Mouse (Mus musculus) G1E (cell line): ENCODE measurements around the gene Lrrk2. TPM values are rescaled to one million over a fixed set of nuclear protein-coding genes. Genes with fewer than 3 reads are reported as not detected.

ENCODE experiments used
- ATAC-seq: 2 replicates; pipeline ENCODE4 v1.8.0; 2016; ENCODE audit warnings: mild to moderate bottlenecking; ENCODE audit not compliant: insufficient number of reproducible peaks, poor library complexity, low FRiP score, severe bottlenecking; ENCODE audit errors: extremely low read depth
- DNase-seq: peaks from one replicate; pipeline ENCODE4 v3.0.0; 2012; ENCODE audit warnings: low spot score
- H3K27me3 ChIP-seq: 2 replicates; pipeline ENCODE4 v1.6.1; 2012; ENCODE audit warnings: mild to moderate bottlenecking, low read length, inconsistent platforms; ENCODE audit not compliant: insufficient read depth
- H3K36me3 ChIP-seq: replicated peaks from 2 replicates; pipeline ENCODE3; 2012; ENCODE audit warnings: mild to moderate bottlenecking, inconsistent platforms
- H3K4me1 ChIP-seq: 2 replicates; pipeline ENCODE4 v1.6.1; 2012; ENCODE audit warnings: low read depth, low read length, inconsistent platforms, mixed read lengths; ENCODE audit not compliant: insufficient read depth
- H3K4me3 ChIP-seq: 2 replicates; pipeline ENCODE4 v1.5.1; 2012; ENCODE audit warnings: low read depth, mild to moderate bottlenecking, inconsistent platforms, low read length, moderate library complexity, mixed read lengths
- H3K9me3 ChIP-seq: replicated peaks from 2 replicates; pipeline ENCODE4 v1.6.1; 2012; ENCODE audit warnings: inconsistent platforms
- CTCF ChIP-seq: IDR thresholded peaks from 2 replicates; pipeline ENCODE4 v1.5.1; 2012; ENCODE audit warnings: low read depth, low read length, inconsistent platforms, mixed read lengths
- GATA1 ChIP-seq: IDR thresholded peaks from 2 replicates; pipeline ENCODE4 v1.6.1; 2012; ENCODE audit warnings: borderline replicate concordance, low read length, inconsistent platforms, mixed read lengths
- GATA2 ChIP-seq: IDR thresholded peaks from 2 replicates; pipeline ENCODE4 v1.6.1; 2012; ENCODE audit warnings: low read depth, low read length, inconsistent platforms, borderline replicate concordance
- POLR2AphosphoS5 ChIP-seq: IDR thresholded peaks from 2 replicates; pipeline ENCODE4 v1.6.1; 2012; ENCODE audit warnings: low read depth, low read length, inconsistent platforms; ENCODE audit not compliant: insufficient replicate concordance
- TAL1 ChIP-seq: conservative IDR thresholded peaks from 2 replicates; pipeline ENCODE4 v1.6.1; 2012; ENCODE audit warnings: low read depth, low read length, inconsistent platforms, mixed read lengths
- polyA plus RNA-seq: library from polyadenylated mRNA; stranded (reverse); fragments of >175 nt; gene quantifications from 2 replicates; pipeline ENCODE4 v1.2.3, GENCODE M21; 2012
- total RNA-seq, 2 experiments: library from RNA; stranded (forward) in 1 of 2; stranded (reverse) in 1 of 2; fragments of 200-1000 nt in 1 of 2; fragments of >200 nt in 1 of 2; fragmentation: Nextera tagmentation in 1 of 2; gene quantifications; 2 replicates each; pipeline ENCODE4 v1.2.3; 2014 to 2017

The Lrrk2 gene
- total and polyA plus RNA-seq, 3 experiments, result 0.16 TPM; not detected in 2

- ATAC-seq (no peak), DNase-seq (no peak)
- no peak overlapping the region for H3K4me3 ChIP-seq
- no peaks in the 10 kb centered on the region for H3K27me3 ChIP-seq
- H3K4me1 ChIP-seq, result no peaks in the 10 kb centered on the region
- no peaks in the 10 kb centered on the region for H3K36me3 ChIP-seq
- H3K9me3 ChIP-seq, result peaks cover 26% of the 10 kb centered on the region
- TF ChIP-seq CTCF, result no peak
- no peak for TF ChIP-seq GATA1
- no peak for TF ChIP-seq POLR2AphosphoS5
- TF ChIP-seq GATA2, result no peak
- no peak for TF ChIP-seq TAL1
These were observed 64.0 kb downstream of the Lrrk2 start for GRCm38 (mm10) chr15:91736791-91737533.

GRCm38 (mm10) chr15:91738808-91739207 is 65.8 kb downstream of the Lrrk2 start:
- peaks cover 21% of the 10 kb centered on the region for H3K9me3 ChIP-seq
- H3K36me3 ChIP-seq, result no peaks in the 10 kb centered on the region
- DNase-seq (no peak), ATAC-seq (no peak)
- H3K27me3 ChIP-seq, result no peaks in the 10 kb centered on the region
- H3K4me3 ChIP-seq, result no peak overlapping the region
- H3K4me1 ChIP-seq, result no peaks in the 10 kb centered on the region
- TF ChIP-seq GATA2, result no peak
- TF ChIP-seq POLR2AphosphoS5, result no peak
- TF ChIP-seq CTCF, result no peak
- no peak for TF ChIP-seq TAL1
- no peak for TF ChIP-seq GATA1

GRCm38 (mm10) chr15:91745501-91745900 is 72.5 kb downstream of the Lrrk2 start:
- Histone ChIP-seq H3K36me3 (no peaks in the 10 kb centered on the region), H3K9me3 (peaks cover 21% of the 10 kb centered on the region), H3K4me1 (no peaks in the 10 kb centered on the region), H3K27me3 (no peaks in the 10 kb centered on the region), H3K4me3 (no peak overlapping the region)
- no peak for TF ChIP-seq TAL1
- TF ChIP-seq GATA2, result no peak
- no peak for TF ChIP-seq CTCF
- TF ChIP-seq POLR2AphosphoS5, result no peak
- DNase-seq, result no peak
- ATAC-seq, result no peak

GRCm38 (mm10) chr15:91752111-91752510 is 79.1 kb downstream of the Lrrk2 start:
- no peak overlapping the region for H3K4me3 ChIP-seq
- ATAC-seq (no peak), DNase-seq (no peak)
- H3K36me3 ChIP-seq, result no peaks in the 10 kb centered on the region
- no peaks in the 10 kb centered on the region for H3K27me3 ChIP-seq
- H3K9me3 ChIP-seq, result peaks cover 39% of the 10 kb centered on the region
- TF ChIP-seq GATA1 (no peak), POLR2AphosphoS5 (no peak), GATA2 (no peak), TAL1 (no peak), CTCF (no peak)
- no peaks in the 10 kb centered on the region for H3K4me1 ChIP-seq

- Histone ChIP-seq H3K4me3 (no peak overlapping the region), H3K27me3 (no peaks in the 10 kb centered on the region), H3K4me1 (no peaks in the 10 kb centered on the region), H3K36me3 (no peaks in the 10 kb centered on the region), H3K9me3 (peaks cover 31% of the 10 kb centered on the region)
- DNase-seq (no peak), ATAC-seq (no peak)
- no peak for TF ChIP-seq POLR2AphosphoS5
- TF ChIP-seq TAL1, result no peak
- TF ChIP-seq CTCF, result no peak
- no peak for TF ChIP-seq GATA1
These were observed 80.6 kb downstream of the Lrrk2 start for GRCm38 (mm10) chr15:91753378-91754080.

GRCm38 (mm10) chr15:91754546-91754945 is 81.6 kb downstream of the Lrrk2 start:
- no peak for ATAC-seq
- DNase-seq, result no peak
- no peak overlapping the region for H3K4me3 ChIP-seq
- TF ChIP-seq POLR2AphosphoS5, result no peak
- no peak for TF ChIP-seq GATA2
- no peak for TF ChIP-seq GATA1
- no peak for TF ChIP-seq TAL1
- TF ChIP-seq CTCF, result no peak
- H3K36me3 ChIP-seq, result no peaks in the 10 kb centered on the region
- peaks cover 32% of the 10 kb centered on the region for H3K9me3 ChIP-seq
- H3K27me3 ChIP-seq, result no peaks in the 10 kb centered on the region
- no peaks in the 10 kb centered on the region for H3K4me1 ChIP-seq
